Mouse (Mus musculus) cortical plate, adult 2 months (tissue): ENCODE results near the gene Spata13.

Source experiments
- CTCF ChIP-seq: fragments of 200-500 bp; IDR thresholded peaks from 2 replicates; pipeline ENCODE4 v1.5.1; 2011; ENCODE audit warnings: mild to moderate bottlenecking, control low read depth, low read length; ENCODE audit not compliant: insufficient read depth; ENCODE audit errors: extremely low read depth
- POLR2A ChIP-seq: fragments of 200-500 bp; IDR thresholded peaks from 2 replicates; pipeline ENCODE4 v1.6.1; 2011; ENCODE audit warnings: mild to moderate bottlenecking, low read length, control low read depth; ENCODE audit not compliant: insufficient read depth; ENCODE audit errors: extremely low read depth

DNA sequence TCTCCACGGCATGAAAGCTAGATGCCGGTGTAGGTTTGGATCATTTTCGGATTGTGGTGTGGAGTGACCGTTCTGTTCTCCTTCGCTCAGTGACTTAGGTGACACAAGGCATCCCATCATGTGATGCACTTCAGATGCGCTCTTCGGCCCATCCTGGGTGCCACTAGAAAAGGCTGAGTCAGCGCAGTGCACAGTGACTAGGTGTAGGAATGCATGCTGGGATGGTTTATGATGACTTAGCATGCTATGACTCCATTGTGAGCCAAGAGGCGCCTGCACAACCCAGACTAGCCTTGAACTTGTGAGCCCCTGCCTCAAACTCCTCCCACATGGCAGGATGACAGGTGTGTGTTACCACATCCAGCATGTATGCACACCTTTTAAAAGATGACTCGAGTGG lies 112.3 kb downstream of the Spata13 start:
- TF ChIP-seq POLR2A: no peak
- no peak for TF ChIP-seq CTCF
